Mouse (Mus musculus) megakaryocyte, embryonic 14.5 days (primary cell): Measurements from ENCODE around the gene Znrf1.

Experiments used
- FLI1 ChIP-seq: IDR thresholded peaks from 2 replicates; pipeline ENCODE4 v1.6.1; 2012; ENCODE audit warnings: low read length, inconsistent platforms, mixed read lengths
- GATA1 ChIP-seq: IDR thresholded peaks from 3 replicates; pipeline ENCODE4 v1.6.1; 2012; ENCODE audit warnings: mixed read lengths, low read length, inconsistent platforms, borderline replicate concordance

- TF ChIP-seq GATA1, result no peak
- TF ChIP-seq FLI1, result no peak
Measured at GRCm38 (mm10) chr8:111566326-111566725, 30.4 kb downstream of the Znrf1 start.
